Mouse (Mus musculus): ENCODE results near the gene B4galt1. TPM values are rescaled to one million over a fixed set of nuclear protein-coding genes. Genes with fewer than 3 reads are reported as not detected.

Gene B4galt1
- total RNA-seq, 4 experiments from 2014 or later: 22.3 to 27.7 (median 23.7) TPM

DNA sequence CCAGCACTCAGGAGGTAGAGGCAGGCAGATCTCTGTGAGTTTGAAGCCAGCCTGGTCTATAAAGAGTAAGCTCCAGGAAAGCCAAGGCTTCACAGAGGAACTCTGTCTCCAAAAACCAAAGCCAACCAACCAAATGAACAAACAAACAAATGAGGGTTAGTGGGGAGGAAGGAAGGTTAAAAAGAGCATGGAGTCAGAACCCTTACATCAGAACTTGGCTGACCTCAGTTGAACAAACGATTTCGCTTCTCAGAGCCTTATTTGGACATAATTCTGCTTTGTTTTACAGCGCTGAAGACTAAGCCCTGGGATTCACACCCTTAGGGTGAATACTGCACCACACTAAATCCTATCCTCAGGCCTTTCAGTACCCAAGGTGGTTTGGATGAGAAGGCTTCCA is 18.3 kb upstream of the B4galt1 start:
- no peak for DNase-seq (ENCODE audit: low spot score in 2 of 2)

DNA sequence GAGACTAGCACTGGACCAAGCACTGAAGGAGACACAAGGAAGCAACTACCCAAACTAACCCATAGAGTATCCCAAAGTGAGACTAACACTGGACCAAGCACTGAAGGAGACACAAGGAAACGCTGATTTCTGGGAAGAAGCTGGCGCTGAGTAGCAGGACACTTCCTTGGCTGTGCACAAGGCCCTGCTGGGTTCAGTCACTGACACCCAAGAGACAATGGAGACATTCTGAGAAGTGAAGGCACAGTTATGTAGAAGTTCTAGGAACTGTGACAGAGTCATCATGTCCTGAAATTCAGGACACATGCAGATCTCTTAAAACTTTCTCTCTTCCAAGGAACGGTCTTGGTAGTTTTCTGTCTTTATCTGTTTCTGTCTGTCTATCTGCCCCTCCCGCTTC is 16.4 kb upstream of the B4galt1 start:
- DNase-seq (ENCODE audit: low spot score in 2 of 2): no peak

- DNase-seq (ENCODE audit: low spot score in 2 of 2): peak; percentile 77 to 78
Measured at GRCm38 (mm10) chr4:40868554-40869232, 14.9 kb upstream of the B4galt1 start.

DNA sequence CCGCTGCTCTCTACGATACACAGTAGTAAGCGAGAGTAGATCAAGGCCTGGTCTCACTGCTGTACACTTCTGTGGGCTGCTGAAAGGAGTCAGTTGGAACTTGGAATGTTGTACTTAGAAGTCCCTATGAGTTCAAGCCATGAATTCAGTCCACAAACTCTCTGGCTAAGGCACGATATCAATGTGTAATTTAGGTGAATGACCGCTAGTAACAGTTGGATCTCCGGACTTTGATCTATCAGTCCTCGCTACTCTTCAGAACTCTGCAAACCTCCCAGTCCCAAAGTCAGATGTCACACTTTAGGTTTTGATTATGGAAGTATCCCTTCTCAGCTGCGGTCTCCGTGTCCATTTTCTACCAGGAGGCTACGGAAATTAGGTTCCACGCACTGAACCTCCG is 10.6 kb upstream of the B4galt1 start:
- no peak for DNase-seq (ENCODE audit: low spot score in 2 of 2)

DNA sequence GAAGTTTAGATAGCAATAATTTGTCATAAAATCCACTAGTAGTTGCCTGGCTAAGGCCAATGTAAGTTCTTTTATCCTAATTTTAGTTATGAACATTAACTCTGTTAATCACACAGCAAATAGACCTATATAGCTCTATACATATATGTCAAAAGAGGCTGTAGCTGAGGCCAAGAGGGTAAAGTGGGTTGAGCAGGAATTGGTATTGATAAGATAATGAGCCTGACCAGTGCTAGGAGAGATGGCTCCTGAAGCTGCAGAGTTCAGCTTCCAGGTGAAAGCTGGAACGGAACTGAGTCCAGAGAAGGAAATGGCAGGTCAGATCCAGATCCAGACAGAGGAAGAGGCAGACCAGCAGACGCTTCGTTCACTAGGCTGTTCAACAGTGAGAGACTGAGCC is 9.5 kb upstream of the B4galt1 start:
- DNase-seq (ENCODE audit: low spot score in 2 of 2): no peak

DNA sequence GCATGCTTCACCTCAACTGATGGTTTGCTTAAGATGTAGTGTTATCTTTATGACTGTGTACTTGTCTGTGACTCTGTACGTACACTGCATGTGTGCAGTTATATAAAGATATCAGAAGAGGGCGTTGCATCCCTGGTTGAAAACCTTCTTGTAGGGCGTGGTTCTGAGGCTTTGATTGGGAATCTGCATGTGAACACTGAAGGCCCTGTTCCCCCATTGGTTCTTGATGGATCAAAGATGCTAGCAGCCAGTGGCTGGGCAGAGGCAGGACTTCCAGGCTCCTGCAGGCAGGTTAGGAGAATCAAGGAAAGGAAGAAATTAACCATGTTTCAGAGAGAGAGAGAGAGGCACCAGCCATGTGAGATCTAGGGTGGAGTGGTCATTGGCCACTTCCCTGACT is 7.3 kb upstream of the B4galt1 start:
- no peak for DNase-seq (ENCODE audit: low spot score in 2 of 2)

GRCm38 (mm10) chr4:40857824-40858346 is 4.1 kb upstream of the B4galt1 start:
- DNase-seq (ENCODE audit: low spot score in 2 of 2): no peak

GRCm38 (mm10) chr4:40856571-40856970 is 2.8 kb upstream of the B4galt1 start:
- DNase-seq (ENCODE audit: low spot score in 2 of 2): no peak

- no peak for DNase-seq (ENCODE audit: low spot score in 2 of 2)
Measured at GRCm38 (mm10) chr4:40854387-40854933, 655 bp upstream of the B4galt1 start.

DNA sequence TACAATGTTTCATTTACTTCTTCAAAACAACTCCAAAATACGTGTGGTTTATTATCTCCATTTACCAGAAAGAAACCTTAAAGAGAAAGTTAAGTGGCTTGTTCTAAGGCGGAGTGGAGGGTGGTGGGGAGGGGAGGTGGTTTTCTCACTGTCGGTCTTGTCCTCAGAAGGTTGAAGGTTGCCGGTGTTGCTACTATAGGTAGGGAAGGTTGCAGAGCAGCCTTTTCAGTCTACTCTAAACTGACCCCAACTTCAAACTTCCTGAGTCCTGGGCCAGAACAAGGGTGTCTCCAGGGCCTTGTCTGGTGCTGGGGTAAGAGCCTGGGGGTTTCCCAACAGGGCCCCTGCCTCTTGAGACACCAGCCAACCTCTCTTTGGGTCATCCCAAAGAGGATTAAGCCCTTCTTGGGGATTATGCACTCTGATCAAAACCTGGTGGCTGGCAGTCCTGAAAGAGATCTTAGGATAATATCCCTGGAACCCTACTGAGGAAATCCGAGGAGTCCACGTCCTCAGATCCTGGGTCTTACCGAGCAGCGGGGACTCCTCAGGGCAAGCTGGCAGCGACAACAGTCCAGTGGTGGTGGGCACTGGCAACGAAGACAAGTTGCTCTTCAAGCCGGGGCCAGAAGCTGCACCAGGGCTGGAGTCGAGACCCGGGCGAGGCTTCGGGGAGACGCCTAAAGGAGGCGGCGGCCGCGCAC is 792 bp downstream of the B4galt1 start:
- peak in 1 of 2 experiments; percentile 38 for DNase-seq (ENCODE audit: low spot score in 2 of 2)

- peak; percentile 68 to 78 for DNase-seq (ENCODE audit: low spot score in 2 of 2)
Measured at GRCm38 (mm10) chr4:40852249-40852781, 1.5 kb downstream of the B4galt1 start.

DNA sequence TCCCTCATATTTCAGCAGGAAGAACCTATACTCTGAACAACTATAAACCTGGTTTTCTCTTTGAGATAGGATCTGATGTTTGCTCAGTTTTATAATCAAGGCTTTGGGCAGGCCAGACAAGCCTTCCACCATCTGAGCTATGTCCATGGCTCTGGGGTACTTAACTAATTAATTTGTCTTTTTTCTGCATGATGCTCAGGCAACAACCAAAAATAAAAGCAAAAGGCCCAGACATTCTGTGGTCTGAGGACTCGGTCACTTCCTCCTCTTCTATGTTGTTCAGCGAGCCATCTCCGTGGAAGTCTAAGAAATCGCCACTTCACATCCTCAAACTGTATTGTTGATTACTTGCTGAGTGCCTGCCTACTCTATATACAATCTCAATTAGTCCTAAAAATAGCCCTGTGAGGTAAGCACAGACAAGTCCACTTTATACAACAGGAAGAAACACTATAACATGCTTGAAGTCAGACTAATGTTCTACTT is 2.0 kb downstream of the B4galt1 start:
- DNase-seq (ENCODE audit: low spot score in 2 of 2): no peak

GRCm38 (mm10) chr4:40851031-40851762 is 2.6 kb downstream of the B4galt1 start:
- no peak for DNase-seq (ENCODE audit: low spot score in 2 of 2)

DNA sequence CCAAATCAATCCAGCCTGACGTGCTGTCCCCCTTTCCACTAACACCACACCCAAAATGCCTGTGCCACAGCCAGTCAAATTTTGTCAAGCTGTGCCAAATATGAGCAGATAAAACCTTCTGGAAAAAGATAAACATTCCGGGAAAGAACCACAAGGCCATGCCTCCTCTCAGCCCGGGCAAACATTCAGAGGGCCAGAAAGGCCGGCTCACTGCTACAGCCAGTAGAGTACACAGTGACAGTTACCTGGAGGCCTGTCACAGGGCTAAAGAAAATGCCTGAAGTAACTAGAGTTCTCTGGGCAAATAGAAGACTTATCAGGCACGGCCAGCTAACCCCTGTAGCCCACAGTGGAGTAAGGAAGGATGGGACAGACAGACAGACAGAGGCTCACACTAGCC is 3.2 kb downstream of the B4galt1 start:
- DNase-seq (ENCODE audit: low spot score in 2 of 2): no peak

GRCm38 (mm10) chr4:40849518-40849917 is 4.3 kb downstream of the B4galt1 start:
- DNase-seq (ENCODE audit: low spot score in 2 of 2): no peak

DNA sequence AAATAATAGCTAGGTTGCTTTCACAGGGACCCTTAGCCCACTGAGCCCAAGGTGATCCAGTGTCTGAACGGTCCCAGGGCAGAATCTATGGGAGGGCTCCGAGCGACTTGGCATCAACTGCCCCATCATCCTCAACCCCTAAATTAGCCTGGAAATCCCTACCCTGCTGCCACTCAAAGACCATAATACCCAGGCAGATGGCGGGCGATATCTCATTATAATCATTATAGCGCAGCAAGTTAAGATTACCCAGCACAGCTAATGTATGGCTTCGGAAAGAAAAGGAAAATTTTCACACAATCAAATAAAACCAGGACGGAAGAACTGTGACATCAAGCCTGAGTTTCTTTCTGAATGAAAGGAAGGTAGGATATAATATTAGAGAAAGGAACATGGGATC is 5.6 kb downstream of the B4galt1 start:
- DNase-seq (ENCODE audit: low spot score in 2 of 2): no peak

DNA sequence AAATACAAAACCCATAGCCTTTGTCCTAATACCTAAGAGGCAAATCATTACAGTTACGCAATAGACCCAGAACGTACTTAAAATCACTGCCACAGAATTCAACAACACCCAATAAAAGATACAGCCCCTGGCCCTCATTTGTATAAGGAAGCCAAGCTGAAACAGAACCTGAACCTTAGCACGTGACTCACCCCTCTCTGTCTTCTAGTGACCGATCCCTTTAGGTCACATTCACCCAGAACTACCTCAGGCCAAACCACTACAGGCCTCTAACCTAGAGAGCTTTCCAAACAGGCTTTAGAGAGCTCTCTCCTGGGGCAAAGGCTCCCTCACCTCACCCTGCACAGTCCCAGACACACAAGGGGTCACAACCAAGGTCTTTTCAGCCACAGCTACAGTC is 6.6 kb downstream of the B4galt1 start:
- no peak for DNase-seq (ENCODE audit: low spot score in 2 of 2)

- DNase-seq (ENCODE audit: low spot score in 2 of 2): no peak
Measured at GRCm38 (mm10) chr4:40846143-40846931, 7.5 kb downstream of the B4galt1 start.

- DNase-seq (ENCODE audit: low spot score in 2 of 2): peak; percentile 40 to 55
Measured at GRCm38 (mm10) chr4:40844811-40845751, 8.7 kb downstream of the B4galt1 start.
